Mouse (Mus musculus): ENCODE measurements at regions not wholly inside any gene's neighbourhood (a gene's known extent, or its start where the extent isn't known, plus 50 kb on each side); places are given as distances from the start of the nearest gene placed in this dataset.

DNA sequence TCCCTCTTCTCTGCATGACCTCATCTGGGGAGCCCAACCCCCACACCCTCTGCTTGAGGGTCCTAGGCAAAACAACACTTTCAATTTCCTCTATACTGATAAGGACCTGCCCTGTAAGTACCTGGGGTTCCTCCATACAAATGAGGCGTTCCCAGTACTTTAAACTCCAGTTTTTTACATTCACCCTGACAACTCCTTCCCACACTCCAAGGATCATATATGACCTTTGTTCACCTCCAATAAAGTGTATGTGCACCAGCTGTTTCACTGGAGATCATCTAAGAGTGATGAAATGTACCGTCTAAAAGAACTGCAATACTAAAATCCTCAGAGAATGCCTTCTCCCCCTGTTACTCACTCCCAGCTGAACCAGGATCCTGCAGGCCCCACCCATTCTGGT, 135.0 kb downstream of the Iqub start:
- TF ChIP-seq ZC3H11A (IDR thresholded peaks at IDR 0.05; ENCODE audit: borderline replicate concordance, low read depth, low read length) (no peak), HCFC1 (IDR thresholded peaks at IDR 0.05; ENCODE audit: borderline replicate concordance, insufficient read depth, low read length) (no peak)
